Mouse (Mus musculus) liver, postnatal 0 days (tissue): ENCODE results near the gene Pitpnm2.

Experiments used
- CTCF ChIP-seq: sonication (generic); IDR thresholded peaks from 2 replicates; pipeline ENCODE4 v1.5.1; 2016; ENCODE audit warnings: antibody characterized with exemption, low read depth
- EP300 ChIP-seq: IDR thresholded peaks from 2 replicates; pipeline ENCODE4 v1.6.1; 2016; ENCODE audit warnings: antibody characterized with exemption, low read depth, mild to moderate bottlenecking

DNA sequence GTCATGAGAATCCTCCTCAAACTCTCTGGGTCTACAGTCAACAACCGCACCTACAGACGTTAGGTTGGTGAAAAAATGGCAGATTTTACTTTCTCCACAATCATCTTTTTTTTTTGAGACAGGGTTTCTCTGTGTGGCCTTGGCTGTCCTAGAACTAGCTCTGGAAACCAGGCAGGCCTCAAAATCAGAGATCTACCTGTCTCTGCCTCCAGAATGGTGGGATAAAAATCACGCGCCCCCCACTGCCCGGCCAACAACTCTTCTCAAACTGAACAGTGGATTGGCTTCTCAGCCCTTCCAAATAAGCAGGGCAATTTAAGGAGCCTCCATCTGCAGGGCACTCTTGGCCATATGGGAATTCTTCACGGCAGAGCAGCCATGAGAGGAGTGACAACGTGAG, 5.6 kb upstream of the Pitpnm2 start:
- TF ChIP-seq CTCF (no peak), EP300 (no peak)
